Mouse (Mus musculus): ENCODE measurements around the gene Myo1e. TPM values are rescaled to one million over a fixed set of nuclear protein-coding genes. Genes with fewer than 3 reads are reported as not detected.

Myo1e gene
- polyA plus RNA-seq, 1 experiment from 2014 or later: 5.9 TPM

DNA sequence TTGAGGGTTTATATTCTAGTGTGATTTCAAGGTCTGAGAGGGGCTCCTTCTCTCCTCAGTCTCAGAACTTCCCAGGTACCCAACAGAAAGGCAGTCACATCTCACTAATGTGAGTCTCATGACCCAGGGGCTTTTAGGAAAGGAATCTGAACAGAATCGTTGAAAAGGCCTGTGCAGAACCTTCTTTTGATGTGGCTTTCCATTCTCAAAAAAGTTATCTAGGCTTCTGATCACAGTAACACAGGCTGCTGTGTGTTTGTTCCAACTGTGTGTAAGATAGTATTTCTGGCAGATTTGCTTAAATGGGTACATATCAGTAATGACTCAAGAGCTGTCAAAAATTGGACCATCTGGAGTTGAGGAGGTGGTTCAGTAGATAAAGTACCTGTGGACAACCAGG is 102.9 kb downstream of the Myo1e start:
- Histone ChIP-seq H3K9me3 (no peaks in the 10 kb centered on the region), H3K4me3 (no peak overlapping the region), H3K27me3 (no peaks in the 10 kb centered on the region), H3K27ac (replicated peaks) (no peak overlapping the region), H3K36me3 (no peaks in the 10 kb centered on the region), H3K9ac (replicated peaks) (no peak overlapping the region), H3K4me1 (no peaks in the 10 kb centered on the region), H3K4me2 (replicated peaks) (no peak overlapping the region)
- no peak for ATAC-seq (replicated peaks)
- WGBS: 81% methylated on average over 1 of the region's 1 CpGs

DNA sequence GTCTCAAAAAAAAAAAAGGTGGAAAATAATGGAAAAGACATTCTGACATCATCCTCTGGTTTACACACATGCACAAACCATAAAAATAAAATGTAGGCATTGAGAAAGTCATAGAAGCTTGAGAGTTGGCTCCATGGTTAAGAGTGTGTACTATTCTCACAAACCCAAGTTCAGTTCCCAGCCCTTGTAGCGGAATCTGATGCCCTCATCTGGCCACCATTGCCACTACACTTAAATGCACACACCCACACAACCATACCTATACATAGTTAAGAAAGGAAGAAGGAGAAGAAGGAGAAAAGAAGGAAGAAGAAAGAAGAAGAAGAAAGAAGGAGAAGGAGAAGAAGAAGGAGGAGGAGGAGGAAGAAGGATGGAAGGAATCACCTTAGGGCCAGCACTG is 106.9 kb downstream of the Myo1e start:
- ATAC-seq (replicated peaks): no peak
- Histone ChIP-seq H3K27ac (replicated peaks) (no peak overlapping the region), H3K9me3 (no peaks in the 10 kb centered on the region), H3K27me3 (no peaks in the 10 kb centered on the region), H3K4me2 (replicated peaks) (no peak overlapping the region), H3K4me1 (no peaks in the 10 kb centered on the region), H3K9ac (replicated peaks) (no peak overlapping the region), H3K36me3 (no peaks in the 10 kb centered on the region), H3K4me3 (no peak overlapping the region)
- 91% methylated on average over 1 of the region's 1 CpGs for WGBS

DNA sequence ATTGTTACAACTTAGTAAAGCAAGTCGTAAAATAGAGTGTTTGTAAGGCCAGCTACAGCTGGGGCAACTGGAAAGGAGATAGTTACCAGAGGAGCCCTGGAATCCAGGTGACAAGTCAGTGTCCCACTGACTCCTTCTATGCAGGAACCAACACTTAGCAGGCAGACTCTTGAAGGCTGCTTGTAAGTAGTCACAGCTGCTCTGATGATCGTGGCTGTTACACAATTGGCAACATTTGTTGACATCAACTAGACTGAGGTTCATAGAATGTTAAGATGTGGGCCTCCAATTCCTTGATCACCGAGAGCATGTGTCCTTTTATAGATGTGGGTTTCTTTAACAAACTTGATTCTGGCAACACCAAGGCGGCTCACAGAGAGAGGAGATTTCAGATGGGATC is 108.0 kb downstream of the Myo1e start:
- WGBS: 31% methylated on average over 4 of the region's 4 CpGs
- no peak overlapping the region for H3K27ac ChIP-seq (replicated peaks)
- no peaks in the 10 kb centered on the region for H3K27me3 ChIP-seq
- H3K4me3 ChIP-seq: no peak overlapping the region
- H3K4me1 ChIP-seq: no peaks in the 10 kb centered on the region
- no peak for ATAC-seq (replicated peaks)
- H3K9me3 ChIP-seq: no peaks in the 10 kb centered on the region
- H3K9ac ChIP-seq (replicated peaks): no peak overlapping the region
- no peaks in the 10 kb centered on the region for H3K36me3 ChIP-seq
- H3K4me2 ChIP-seq (replicated peaks): no peak overlapping the region

DNA sequence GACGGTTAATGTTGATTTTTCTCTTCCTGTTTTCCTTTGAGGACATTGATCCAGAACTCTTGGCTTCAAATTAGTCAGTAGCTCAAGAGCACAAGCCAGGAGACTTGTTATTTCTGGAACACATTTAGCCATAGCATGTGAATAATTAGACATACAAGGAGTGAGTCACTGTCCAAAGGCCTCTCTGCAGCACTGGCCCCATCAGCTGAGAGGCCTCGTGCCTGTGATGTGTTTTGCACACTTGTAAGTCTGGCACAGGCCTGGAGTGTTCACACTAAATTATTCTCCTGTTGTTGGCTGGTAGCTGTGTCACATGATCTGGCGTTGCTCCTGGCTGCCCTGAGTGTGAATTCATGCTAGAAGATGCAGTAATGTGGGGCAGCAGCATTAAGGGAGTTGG is 111.5 kb downstream of the Myo1e start:
- H3K27ac ChIP-seq (replicated peaks): no peak overlapping the region
- H3K4me3 ChIP-seq: no peak overlapping the region
- no peaks in the 10 kb centered on the region for H3K4me1 ChIP-seq
- H3K27me3 ChIP-seq: no peaks in the 10 kb centered on the region
- no peaks in the 10 kb centered on the region for H3K9me3 ChIP-seq
- no peak overlapping the region for H3K9ac ChIP-seq (replicated peaks)
- no peak for ATAC-seq (replicated peaks)
- H3K4me2 ChIP-seq (replicated peaks): no peak overlapping the region
- 66% methylated on average over 3 of the region's 3 CpGs for WGBS
- no peaks in the 10 kb centered on the region for H3K36me3 ChIP-seq

DNA sequence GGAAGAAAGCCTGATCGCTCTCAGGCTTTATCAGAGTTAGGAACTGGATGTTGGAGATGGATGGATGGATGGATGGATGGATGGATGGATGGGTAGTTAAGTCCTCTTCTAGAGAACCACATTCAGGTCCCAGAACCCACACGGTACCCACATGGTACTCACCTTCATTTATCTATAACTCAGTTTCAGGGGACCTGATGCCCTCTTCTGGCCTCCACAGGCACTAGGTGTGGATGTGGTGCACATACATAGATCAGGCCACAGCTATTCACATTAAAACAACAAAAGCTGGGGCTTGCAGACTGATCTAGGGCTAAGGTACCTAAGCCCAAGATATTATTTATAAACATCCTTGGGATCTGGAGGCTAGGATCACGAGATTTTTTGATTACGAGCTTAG is 117.2 kb downstream of the Myo1e start:
- H3K9me3 ChIP-seq: no peaks in the 10 kb centered on the region
- no peak overlapping the region for H3K9ac ChIP-seq (replicated peaks)
- H3K27ac ChIP-seq (replicated peaks): no peak overlapping the region
- H3K4me1 ChIP-seq: no peaks in the 10 kb centered on the region
- H3K27me3 ChIP-seq: no peaks in the 10 kb centered on the region
- no peak for ATAC-seq (replicated peaks)
- WGBS: 86% methylated on average over 4 of the region's 4 CpGs
- H3K36me3 ChIP-seq: no peaks in the 10 kb centered on the region
- no peak overlapping the region for H3K4me3 ChIP-seq
- H3K4me2 ChIP-seq (replicated peaks): no peak overlapping the region

DNA sequence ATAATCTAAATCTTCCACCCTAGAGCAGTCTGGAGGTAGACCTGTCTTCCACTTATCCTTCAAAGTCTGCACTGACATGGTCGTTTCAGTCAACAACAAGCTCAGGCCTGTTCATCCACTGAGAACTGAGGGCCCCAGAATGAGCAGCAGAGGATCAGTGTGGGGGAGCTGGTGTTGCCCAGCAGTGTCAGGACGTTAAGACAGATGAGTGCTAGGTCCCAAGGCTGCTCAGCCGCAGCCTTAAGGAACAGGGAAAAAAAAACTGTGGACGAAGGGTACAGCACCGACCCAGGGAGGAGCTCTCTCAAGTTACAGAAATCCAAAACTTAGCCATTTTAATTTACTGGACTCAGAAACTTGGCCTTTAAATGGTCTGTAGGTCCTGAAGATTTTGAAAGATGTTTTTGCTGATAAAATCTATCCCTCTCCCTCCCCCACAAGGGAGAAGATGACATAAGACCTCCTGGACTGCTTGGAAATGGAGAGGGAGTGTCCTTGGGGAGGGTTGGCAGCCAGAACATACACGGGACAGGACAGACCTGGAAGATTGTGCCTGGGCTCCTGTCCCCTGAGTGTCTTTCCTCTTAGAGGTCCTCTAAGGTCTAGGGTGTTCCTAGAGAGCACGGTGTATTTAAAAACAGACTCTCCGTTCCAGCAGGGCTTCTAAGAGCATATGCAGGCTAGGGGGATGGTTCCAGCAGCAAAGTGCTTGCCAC is 118.9 kb downstream of the Myo1e start:
- no peaks in the 10 kb centered on the region for H3K36me3 ChIP-seq
- H3K4me2 ChIP-seq (replicated peaks): no peak overlapping the region
- WGBS: 83% methylated on average over 8 of the region's 8 CpGs
- no peak overlapping the region for H3K9ac ChIP-seq (replicated peaks)
- H3K4me3 ChIP-seq: no peak overlapping the region
- H3K4me1 ChIP-seq: no peaks in the 10 kb centered on the region
- no peak for ATAC-seq (replicated peaks)
- H3K9me3 ChIP-seq: no peaks in the 10 kb centered on the region
- H3K27ac ChIP-seq (replicated peaks): no peak overlapping the region
- H3K27me3 ChIP-seq: no peaks in the 10 kb centered on the region

DNA sequence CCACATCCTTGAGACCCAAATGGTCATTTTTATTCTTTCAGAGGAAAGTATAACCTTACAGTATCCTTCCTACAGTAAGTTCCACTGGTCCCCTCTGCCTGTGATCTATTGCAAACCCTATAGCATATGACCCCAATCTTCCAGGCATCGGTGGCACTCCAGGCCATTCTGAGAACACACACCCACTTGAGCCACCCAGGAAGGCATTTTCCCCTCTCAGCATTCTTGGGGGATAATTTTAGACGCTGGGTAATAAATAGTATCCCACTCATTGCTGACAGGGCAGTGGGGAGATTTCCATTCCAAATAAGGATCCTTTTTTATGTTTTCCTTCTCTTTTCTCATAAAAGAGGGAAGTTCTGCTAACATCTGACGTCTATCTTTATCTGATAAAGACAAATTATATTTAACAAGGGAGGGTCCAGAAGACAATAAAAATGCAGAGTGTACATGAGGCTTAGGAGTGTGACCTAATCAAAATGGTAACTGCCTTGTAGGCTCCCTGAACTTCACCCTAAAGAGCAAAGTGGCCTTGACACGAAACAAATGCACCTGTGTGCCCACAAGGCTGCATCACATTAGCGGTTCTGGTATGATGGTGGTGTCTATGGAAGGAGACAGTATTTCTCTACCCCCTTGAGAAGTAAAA is 121.2 kb downstream of the Myo1e start:
- H3K27ac ChIP-seq (replicated peaks): no peak overlapping the region
- H3K9ac ChIP-seq (replicated peaks): no peak overlapping the region
- H3K4me2 ChIP-seq (replicated peaks): no peak overlapping the region
- no peaks in the 10 kb centered on the region for H3K27me3 ChIP-seq
- no peak overlapping the region for H3K4me3 ChIP-seq
- H3K4me1 ChIP-seq: no peaks in the 10 kb centered on the region
- H3K36me3 ChIP-seq: no peaks in the 10 kb centered on the region
- ATAC-seq (replicated peaks): no peak
- H3K9me3 ChIP-seq: no peaks in the 10 kb centered on the region
- 89% methylated on average over 5 of the region's 5 CpGs for WGBS

DNA sequence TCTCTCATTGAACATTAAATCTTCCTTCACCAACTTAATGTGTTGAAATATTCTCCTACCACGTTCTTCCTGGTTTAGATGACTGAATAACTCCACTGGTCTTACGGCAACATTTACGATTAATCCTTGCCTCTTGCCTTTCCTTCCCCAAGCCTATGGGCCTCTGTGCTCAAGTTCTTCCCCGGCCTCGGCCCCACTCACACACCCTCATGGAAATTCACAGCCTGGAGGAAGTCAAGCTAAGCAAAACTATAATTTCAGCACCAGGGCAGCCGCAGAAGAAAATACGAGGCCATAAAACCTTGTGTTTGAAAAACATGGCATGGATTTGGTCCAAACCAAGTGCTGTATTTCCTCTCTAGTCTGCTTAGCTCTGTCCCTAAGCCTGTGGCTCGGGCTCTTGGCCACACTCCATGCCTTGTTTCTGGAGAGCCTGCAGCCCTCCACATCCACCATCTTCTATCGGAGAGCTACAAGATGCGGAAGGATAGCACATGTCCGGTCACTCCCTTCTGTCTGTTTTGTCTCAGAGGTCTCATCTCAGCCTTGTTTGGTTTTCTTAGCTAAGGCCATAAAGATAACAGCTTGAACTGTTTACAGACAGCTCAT is 124.7 kb downstream of the Myo1e start:
- H3K9me3 ChIP-seq: no peaks in the 10 kb centered on the region
- no peaks in the 10 kb centered on the region for H3K36me3 ChIP-seq
- no peaks in the 10 kb centered on the region for H3K4me1 ChIP-seq
- no peak overlapping the region for H3K4me2 ChIP-seq (replicated peaks)
- no peak overlapping the region for H3K4me3 ChIP-seq
- WGBS: 92% methylated on average over 11 of the region's 11 CpGs
- no peak overlapping the region for H3K9ac ChIP-seq (replicated peaks)
- H3K27me3 ChIP-seq: no peaks in the 10 kb centered on the region
- no peak overlapping the region for H3K27ac ChIP-seq (replicated peaks)
- ATAC-seq (replicated peaks): no peak

DNA sequence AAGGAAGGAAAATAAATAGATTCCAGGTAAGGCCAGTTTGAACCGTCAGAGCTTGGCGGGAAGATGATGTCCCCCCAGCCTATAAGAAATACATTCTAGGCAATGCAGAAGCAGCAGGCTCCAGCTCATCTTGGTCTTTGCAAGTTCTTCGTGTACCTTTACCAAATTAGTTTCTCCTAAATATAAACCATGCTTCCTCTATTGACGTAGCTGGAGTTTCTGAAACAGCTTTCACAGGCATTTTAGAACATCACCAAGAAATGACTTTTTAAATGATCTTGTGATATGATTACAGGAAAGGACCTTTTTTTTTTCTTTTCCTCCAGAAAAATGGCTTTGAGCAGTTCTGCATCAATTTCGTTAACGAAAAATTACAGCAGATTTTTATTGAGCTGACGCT is 131.2 kb downstream of the Myo1e start:
- H3K9me3 ChIP-seq: no peaks in the 10 kb centered on the region
- WGBS: 93% methylated on average over 7 of the region's 7 CpGs
- H3K27ac ChIP-seq (replicated peaks): no peak overlapping the region
- ATAC-seq (replicated peaks): no peak
- no peaks in the 10 kb centered on the region for H3K27me3 ChIP-seq
- no peaks in the 10 kb centered on the region for H3K4me1 ChIP-seq
- no peak overlapping the region for H3K9ac ChIP-seq (replicated peaks)
- H3K36me3 ChIP-seq: 0 out of 2 replicates have a peak, but pooled peaks cover 3% of the 10 kb centered on the region
- no peak overlapping the region for H3K4me2 ChIP-seq (replicated peaks)
- H3K4me3 ChIP-seq: no peak overlapping the region

DNA sequence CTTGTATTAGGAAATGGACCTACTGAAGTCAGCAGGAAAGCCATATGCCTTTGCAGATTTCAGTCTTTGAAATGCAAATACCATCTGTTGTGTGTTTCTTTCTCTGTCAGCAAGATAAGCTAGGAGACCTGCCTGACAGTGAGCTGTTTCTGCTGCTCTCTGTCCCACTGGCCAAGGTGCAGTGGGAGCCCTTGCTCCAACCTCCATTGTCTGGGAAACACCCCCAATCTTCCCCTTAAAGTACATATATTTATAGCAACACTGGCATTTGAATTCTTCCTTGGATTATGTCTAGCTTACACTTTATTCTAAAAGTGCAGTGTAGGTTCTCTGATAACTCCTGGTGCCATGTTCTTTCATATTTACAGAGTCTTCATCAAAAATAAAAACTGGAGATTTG is 131.7 kb downstream of the Myo1e start:
- Histone ChIP-seq H3K4me3 (no peak overlapping the region), H3K4me2 (replicated peaks) (no peak overlapping the region), H3K27ac (replicated peaks) (no peak overlapping the region), H3K9ac (replicated peaks) (no peak overlapping the region), H3K4me1 (no peaks in the 10 kb centered on the region), H3K36me3 (0 out of 2 replicates have a peak, but pooled peaks cover 3% of the 10 kb centered on the region), H3K9me3 (no peaks in the 10 kb centered on the region), H3K27me3 (no peaks in the 10 kb centered on the region)
- no peak for ATAC-seq (replicated peaks)

DNA sequence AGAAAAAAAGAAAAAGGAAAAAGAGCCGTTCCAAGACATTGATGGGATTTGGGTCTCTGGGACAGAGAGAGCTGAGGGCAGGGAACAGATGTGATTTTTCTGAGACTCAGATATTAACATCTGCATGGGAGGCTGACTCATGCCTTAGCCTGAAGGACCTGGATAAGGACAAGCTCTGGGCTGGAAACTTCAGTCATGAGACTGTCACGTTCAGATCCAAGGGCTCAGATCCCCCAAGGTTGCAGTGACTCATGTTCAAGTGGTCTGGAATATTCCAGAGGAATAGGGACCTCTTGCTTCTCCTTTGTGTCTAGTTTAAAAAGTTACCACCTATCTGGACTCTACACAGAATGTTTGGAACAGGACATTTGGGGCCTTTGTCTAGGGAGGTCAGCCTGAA is 142.1 kb downstream of the Myo1e start:
- H3K4me1 ChIP-seq: no peaks in the 10 kb centered on the region
- no peak overlapping the region for H3K27ac ChIP-seq (replicated peaks)
- H3K9ac ChIP-seq (replicated peaks): no peak overlapping the region
- no peak for ATAC-seq (replicated peaks)
- H3K36me3 ChIP-seq: no peaks in the 10 kb centered on the region
- 97% methylated on average over 2 of the region's 2 CpGs for WGBS
- H3K4me3 ChIP-seq: no peak overlapping the region
- no peaks in the 10 kb centered on the region for H3K9me3 ChIP-seq
- no peaks in the 10 kb centered on the region for H3K27me3 ChIP-seq
- no peak overlapping the region for H3K4me2 ChIP-seq (replicated peaks)

DNA sequence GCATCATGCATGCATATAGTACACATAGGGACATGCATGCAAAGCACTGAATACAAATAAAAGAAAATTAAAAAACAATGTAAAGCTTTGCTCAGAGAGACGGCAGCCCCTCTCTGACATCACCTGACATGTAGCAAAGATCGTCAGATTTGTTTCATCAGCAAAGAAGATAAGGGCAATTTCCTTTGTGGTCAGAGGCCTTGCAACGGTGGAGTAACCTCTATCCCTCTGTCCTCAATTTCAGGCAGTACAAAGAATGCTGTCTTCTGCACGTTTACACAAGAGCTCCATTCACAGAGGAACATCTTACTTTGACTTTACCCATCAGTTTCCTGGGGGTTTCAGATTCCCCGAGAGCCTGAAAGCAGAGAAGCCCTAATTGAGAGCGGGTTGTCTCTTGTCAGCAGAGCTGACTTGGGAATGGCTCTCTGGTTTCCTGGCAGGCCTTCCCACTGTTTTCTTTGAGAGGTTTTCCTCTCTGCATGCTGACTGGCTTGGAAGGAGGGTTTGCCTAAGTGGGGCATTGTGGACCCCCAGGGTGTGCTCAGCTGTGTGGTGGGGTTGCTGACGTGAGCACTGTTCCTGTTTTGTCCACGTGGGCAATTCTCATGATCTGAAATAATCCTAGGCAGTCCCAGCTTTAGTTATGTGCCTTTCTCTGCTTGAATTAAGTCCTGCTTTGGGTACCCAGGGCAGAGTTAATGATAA is 144.6 kb downstream of the Myo1e start:
- no peak overlapping the region for H3K4me2 ChIP-seq (replicated peaks)
- WGBS: 30% methylated on average over 8 of the region's 8 CpGs
- no peak overlapping the region for H3K9ac ChIP-seq (replicated peaks)
- ATAC-seq (replicated peaks): no peak
- no peaks in the 10 kb centered on the region for H3K27me3 ChIP-seq
- no peaks in the 10 kb centered on the region for H3K9me3 ChIP-seq
- H3K36me3 ChIP-seq: no peaks in the 10 kb centered on the region
- no peaks in the 10 kb centered on the region for H3K4me1 ChIP-seq
- no peak overlapping the region for H3K4me3 ChIP-seq
- no peak overlapping the region for H3K27ac ChIP-seq (replicated peaks)
